Mouse (Mus musculus) erythroblast, embryonic 14.5 days (primary cell): ENCODE data around the gene Olfr1097. TPM values are rescaled to one million over a fixed set of nuclear protein-coding genes. Genes with fewer than 3 reads are reported as not detected.

Experiments
- H3K27me3 ChIP-seq: 2 replicates; pipeline ENCODE4 v1.6.1; 2012; ENCODE audit warnings: inconsistent platforms; ENCODE audit not compliant: control insufficient read depth
- H3K36me3 ChIP-seq: 2 replicates; pipeline ENCODE4 v1.6.1; 2012; ENCODE audit warnings: mild to moderate bottlenecking, inconsistent platforms; ENCODE audit not compliant: control insufficient read depth
- H3K4me1 ChIP-seq: 2 replicates; pipeline ENCODE4 v1.6.1; 2012; ENCODE audit warnings: inconsistent platforms; ENCODE audit not compliant: control insufficient read depth
- H3K4me3 ChIP-seq: replicated peaks from 2 replicates; pipeline ENCODE3; 2012; ENCODE audit warnings: moderate library complexity, mild to moderate bottlenecking, inconsistent platforms
- H3K9me3 ChIP-seq: 2 replicates; pipeline ENCODE4 v1.6.1; 2012; ENCODE audit warnings: low read length, inconsistent platforms, mixed read lengths; ENCODE audit not compliant: control insufficient read depth
- GATA1 ChIP-seq: IDR thresholded peaks from 2 replicates; pipeline ENCODE4 v1.6.1; 2012; ENCODE audit warnings: low read length, inconsistent platforms, mixed read lengths
- TAL1 ChIP-seq: IDR thresholded peaks from 3 replicates; pipeline ENCODE4 v1.6.1; 2012; ENCODE audit warnings: low read length, inconsistent platforms, mixed read lengths
- polyA plus RNA-seq: library from polyadenylated mRNA; stranded (reverse); fragments of >175 nt; gene quantifications from 2 replicates; pipeline ENCODE4 v1.2.3, GENCODE M21; 2012

The Olfr1097 gene
- not detected in 2 replicates for polyA plus RNA-seq

GRCm38 (mm10) chr2:86892116-86892515 is at the start of gene Olfr1097:
Gene Olfr1097 (minus strand): TSS chr2:86892216.
- Histone ChIP-seq H3K27me3 (no peaks in the 10 kb centered on the region), H3K9me3 (no peaks in the 10 kb centered on the region), H3K4me1 (no peaks in the 10 kb centered on the region), H3K36me3 (no peaks in the 10 kb centered on the region), H3K4me3 (no peak within 1 kb of the TSS)
- TF ChIP-seq GATA1 (no peak), TAL1 (no peak)

GRCm38 (mm10) chr2:86926557-86926956 is 34.5 kb upstream of the Olfr1097 start:
- Histone ChIP-seq H3K27me3 (no peaks in the 10 kb centered on the region), H3K4me1 (no peaks in the 10 kb centered on the region), H3K9me3 (peaks cover 2% of the 10 kb centered on the region; the same call in 1 of the 2 replicates), H3K36me3 (no peaks in the 10 kb centered on the region), H3K4me3 (no peak overlapping the region)
- TF ChIP-seq TAL1 (no peak), GATA1 (no peak)

GRCm38 (mm10) chr2:86924445-86924844 is 32.4 kb upstream of the Olfr1097 start, which contains the start of gene Olfr1098:
Gene Olfr1098 (minus strand): TSS chr2:86924545.
- Histone ChIP-seq H3K36me3 (no peaks in the 10 kb centered on the region), H3K9me3 (no peaks in the 10 kb centered on the region), H3K27me3 (no peaks in the 10 kb centered on the region), H3K4me3 (no peak within 1 kb of the TSS), H3K4me1 (no peaks in the 10 kb centered on the region)
- TF ChIP-seq TAL1 (no peak), GATA1 (no peak)

GRCm38 (mm10) chr2:86905647-86906046 is 13.6 kb upstream of the Olfr1097 start:
- Histone ChIP-seq H3K27me3 (no peaks in the 10 kb centered on the region), H3K36me3 (no peaks in the 10 kb centered on the region), H3K9me3 (no peaks in the 10 kb centered on the region), H3K4me1 (no peaks in the 10 kb centered on the region), H3K4me3 (no peak overlapping the region)
- TF ChIP-seq GATA1: no peak
- TF ChIP-seq TAL1: no peak

- no peaks in the 10 kb centered on the region for H3K36me3 ChIP-seq
- TF ChIP-seq GATA1: no peak
- no peak for TF ChIP-seq TAL1
- H3K27me3 ChIP-seq: no peaks in the 10 kb centered on the region
- no peak within 1 kb of the TSS for H3K4me3 ChIP-seq
- no peaks in the 10 kb centered on the region for H3K4me1 ChIP-seq
- no peaks in the 10 kb centered on the region for H3K9me3 ChIP-seq
These were observed 17.3 kb downstream of the Olfr1097 start, which contains the start of gene Gm13723 for GRCm38 (mm10) chr2:86874702-86875101. Gene Gm13723 (minus strand): TSS chr2:86874802.

GRCm38 (mm10) chr2:86851596-86851995 is 40.4 kb downstream of the Olfr1097 start, which contains the start of gene Olfr1095:
Gene Olfr1095 (minus strand): TSS chr2:86851696.
- TF ChIP-seq GATA1 (no peak), TAL1 (no peak)
- H3K4me1 ChIP-seq: no peaks in the 10 kb centered on the region

More at GRCm38 (mm10) chr2:86851596-86851995, 40.4 kb downstream of the Olfr1097 start, which contains the start of gene Olfr1095:
- no peaks in the 10 kb centered on the region for H3K36me3 ChIP-seq
- H3K27me3 ChIP-seq: no peaks in the 10 kb centered on the region
- H3K4me3 ChIP-seq: no peak within 1 kb of the TSS
- H3K9me3 ChIP-seq: no peaks in the 10 kb centered on the region

Other genes with a start within 250 kb of the Olfr1097 start
- gene Olfr1085, start 230.2 kb downstream of the Olfr1097 start, polyA plus RNA-seq: not detected in 2 replicates
- gene Olfr1086, start 212.1 kb downstream of the Olfr1097 start, polyA plus RNA-seq: not detected in 2 replicates
- not detected in 2 replicates for gene Olfr1087, start 193.8 kb downstream of the Olfr1097 start, polyA plus RNA-seq
- gene Olfr1089, start 158.5 kb downstream of the Olfr1097 start, polyA plus RNA-seq: not detected in 2 replicates
- not detected in 2 replicates for gene Olfr1090, start 133.2 kb downstream of the Olfr1097 start, polyA plus RNA-seq
- not detected in 2 replicates for gene Olfr1093, start 109.7 kb downstream of the Olfr1097 start, polyA plus RNA-seq
- gene Olfr141, start 82.2 kb downstream of the Olfr1097 start, polyA plus RNA-seq: not detected in 2 replicates
- gene Olfr1094, start 67.6 kb downstream of the Olfr1097 start, polyA plus RNA-seq: 0.03 TPM in 1 of 2 replicates, not detected in the other
- gene Olfr1095, start 40.5 kb downstream of the Olfr1097 start, polyA plus RNA-seq: not detected in 2 replicates
- gene Gm13723, start 17.4 kb downstream of the Olfr1097 start, polyA plus RNA-seq: not detected in 2 replicates
- gene Olfr1098, start 32.3 kb upstream of the Olfr1097 start, polyA plus RNA-seq: not detected in 2 replicates
- 0.01 TPM in 1 of 2 replicates, not detected in the other for gene Olfr1099, start 68.5 kb upstream of the Olfr1097 start, polyA plus RNA-seq
- not detected in 2 replicates for gene Olfr1100, start 87.7 kb upstream of the Olfr1097 start, polyA plus RNA-seq
- not detected in 2 replicates for gene Olfr1101, start 99.0 kb upstream of the Olfr1097 start, polyA plus RNA-seq
- gene Olfr1102, start 106.2 kb upstream of the Olfr1097 start, polyA plus RNA-seq: not detected in 2 replicates
- gene Olfr1104, start 134.9 kb upstream of the Olfr1097 start, polyA plus RNA-seq: not detected in 2 replicates
- not detected in 2 replicates for gene Olfr1105, start 144.3 kb upstream of the Olfr1097 start, polyA plus RNA-seq
- gene Olfr1106, start 160.1 kb upstream of the Olfr1097 start, polyA plus RNA-seq: not detected in 2 replicates
- gene Olfr1107, start 183.6 kb upstream of the Olfr1097 start, polyA plus RNA-seq: not detected in 2 replicates
- not detected in 2 replicates for gene Olfr1109, start 203.8 kb upstream of the Olfr1097 start, polyA plus RNA-seq
- gene Olfr259, start 222.4 kb upstream of the Olfr1097 start, polyA plus RNA-seq: 0.04 TPM in 1 of 2 replicates, not detected in the other
- not detected in 2 replicates for gene Olfr1110, start 248.1 kb upstream of the Olfr1097 start, polyA plus RNA-seq